Mouse (Mus musculus): ENCODE measurements around the gene Acat3.
A peak's percentile ranks its signal among the peaks of the same experiment; 100 is the strongest.
"Not testable (repeated sequence)": the region's sequence is repeated elsewhere in the genome, so short reads cannot be mapped to it uniquely, and the experiment has no call there.

The Acat3 gene

DNA sequence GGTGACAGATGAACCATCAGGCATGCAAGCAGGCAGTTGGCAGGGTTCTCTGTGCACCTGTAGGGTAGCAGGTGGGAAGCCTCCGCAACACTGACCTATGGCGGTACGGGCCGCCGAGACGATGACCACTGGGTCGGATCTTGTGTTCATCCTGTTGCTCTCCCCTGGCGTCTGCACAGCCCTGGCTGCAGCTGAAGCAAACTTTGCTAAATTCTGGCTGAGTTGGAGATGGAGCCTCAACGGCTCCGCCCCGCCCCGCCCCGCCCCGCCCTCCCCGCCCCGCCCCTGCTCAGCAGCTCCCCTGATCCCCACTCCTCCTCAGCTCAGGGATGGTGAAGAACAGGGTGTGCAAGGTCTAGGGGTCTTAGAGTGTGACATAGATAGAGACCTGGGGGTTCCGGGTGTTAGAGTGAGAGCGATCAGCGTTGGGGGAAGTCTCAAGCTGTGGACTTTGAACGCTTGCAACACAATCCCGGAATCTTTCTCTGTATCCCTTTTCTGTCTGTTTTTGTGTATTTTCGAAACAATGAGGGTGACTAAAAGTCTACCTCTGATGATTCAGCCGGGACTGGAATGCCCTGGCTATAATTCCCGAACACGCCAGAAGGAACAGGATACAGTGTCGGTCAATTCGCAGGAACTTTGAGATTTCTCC is at the start of gene Acat3:
Acat3 (minus strand) TSS at position 450 of the 655 bp plus-strand sequence.
- DNase-seq (ENCODE audit: low spot score in 2 of 2), result no peak

GRCm38 (mm10) chr17:12988096-12988495 is 47.7 kb upstream of the Acat3 start:
- not testable (repeated sequence) for DNase-seq (ENCODE audit: low spot score in 2 of 2)

- no peak for DNase-seq (ENCODE audit: low spot score in 2 of 2)
These were observed 43.6 kb upstream of the Acat3 start for GRCm38 (mm10) chr17:12983988-12984387.

DNA sequence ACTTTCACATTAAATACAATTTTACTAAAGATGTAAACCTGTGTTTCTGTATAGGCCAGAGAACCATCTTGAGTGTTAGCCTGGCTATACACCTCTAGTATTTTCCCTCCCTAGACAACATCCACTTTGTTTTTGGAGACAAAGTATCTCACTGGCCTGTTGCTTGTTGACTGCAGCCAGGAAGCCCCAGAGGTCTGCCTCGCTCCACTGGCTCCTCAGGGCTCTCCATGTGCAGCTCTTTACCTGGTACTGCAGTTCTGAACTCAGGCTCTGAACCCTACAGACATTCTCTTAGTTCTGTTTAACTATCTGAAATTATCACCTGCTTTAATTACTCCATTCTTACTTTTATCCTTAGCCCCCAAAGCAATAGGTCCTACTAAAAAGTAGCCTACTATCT is 38.1 kb upstream of the Acat3 start:
- no peak for DNase-seq (ENCODE audit: low spot score in 2 of 2)

DNA sequence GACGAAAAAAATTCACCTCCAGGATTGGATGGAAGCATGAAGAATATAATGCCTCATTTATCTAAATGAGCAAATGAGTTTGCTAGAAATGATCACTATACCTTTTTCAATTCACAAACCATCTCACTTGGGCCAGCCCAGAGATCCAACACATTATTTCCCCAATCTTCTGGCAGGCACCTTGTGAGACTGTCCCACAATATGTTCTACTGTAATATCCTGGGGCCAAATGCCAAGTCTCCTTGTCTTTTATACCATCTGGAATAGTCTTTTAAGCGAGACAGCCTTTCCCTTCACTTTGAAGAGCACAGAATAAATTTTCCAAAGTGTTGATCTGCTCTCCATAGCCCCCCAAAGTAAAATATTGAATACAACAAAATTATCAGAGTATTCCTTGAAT is 33.5 kb upstream of the Acat3 start:
- no peak for DNase-seq (ENCODE audit: low spot score in 2 of 2)

GRCm38 (mm10) chr17:12967173-12967572 is 26.8 kb upstream of the Acat3 start:
- DNase-seq (ENCODE audit: low spot score in 2 of 2), result no peak

- DNase-seq (ENCODE audit: low spot score in 2 of 2), result no peak
These were observed 23.1 kb upstream of the Acat3 start for GRCm38 (mm10) chr17:12963476-12963875.

- peak; percentile 88 to 95 for DNase-seq (ENCODE audit: low spot score in 2 of 2)
These were observed 20.0 kb upstream of the Acat3 start, which contains the start of gene Acat2 for GRCm38 (mm10) chr17:12960331-12960873. Gene Acat2 (minus strand): TSS chr17:12960747.

- not testable (repeated sequence) for DNase-seq (ENCODE audit: low spot score in 2 of 2)
These were observed 19.0 kb upstream of the Acat3 start for GRCm38 (mm10) chr17:12959377-12959776.

- no peak for DNase-seq (ENCODE audit: low spot score in 2 of 2)
These were observed 16.3 kb upstream of the Acat3 start for GRCm38 (mm10) chr17:12956664-12957063.

DNA sequence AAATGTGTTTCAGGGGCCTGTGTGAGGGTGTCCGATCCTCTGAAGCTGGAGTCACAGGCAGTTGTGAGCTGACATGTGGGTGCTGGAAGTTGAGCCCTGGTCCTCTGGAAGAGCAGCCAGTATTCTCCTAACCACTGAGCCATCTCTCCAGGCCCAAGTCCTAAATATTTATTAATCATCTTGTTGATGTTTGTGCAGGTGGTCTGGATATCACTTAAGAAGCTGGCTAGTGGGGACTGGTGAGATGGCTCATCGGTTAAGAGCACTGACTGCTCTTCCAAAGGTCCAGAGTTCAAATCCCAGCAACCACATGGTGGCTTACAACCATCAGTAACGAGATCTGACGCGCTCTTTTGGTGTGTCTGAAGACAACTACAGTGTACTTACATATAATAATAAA is 9.3 kb upstream of the Acat3 start:
- no peak for DNase-seq (ENCODE audit: low spot score in 2 of 2)

DNA sequence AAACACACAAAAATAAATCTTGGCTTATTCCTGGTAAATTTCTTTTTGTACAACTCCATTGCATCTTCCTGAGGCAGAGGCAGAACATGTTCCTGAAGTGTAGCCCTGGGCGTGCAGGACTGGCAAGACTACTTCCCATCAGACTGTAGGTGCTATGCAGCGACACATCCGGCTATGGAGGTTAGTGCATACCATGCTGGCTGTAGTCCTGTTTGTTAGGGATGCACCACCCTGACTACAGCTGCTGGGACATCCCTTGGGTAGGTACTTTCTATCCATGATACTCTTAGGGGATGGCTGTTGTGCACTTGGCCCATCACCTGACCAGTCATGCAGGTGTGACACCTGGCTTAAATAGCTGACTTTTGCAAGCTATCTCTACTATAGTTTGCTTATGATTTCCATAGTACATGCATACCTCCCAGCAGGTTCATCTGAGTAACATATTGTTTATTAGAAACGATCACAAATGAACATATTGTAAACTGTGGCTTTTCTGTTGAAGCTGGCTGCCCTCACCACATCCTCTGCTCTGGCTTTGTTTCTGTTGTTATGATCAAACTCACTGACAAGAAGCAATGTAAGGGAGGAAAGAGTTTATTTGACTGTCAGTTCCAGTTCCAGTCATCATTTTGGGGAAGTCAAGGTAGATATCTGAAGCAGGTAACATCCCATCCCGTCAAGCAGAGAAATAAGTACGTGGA is 2.2 kb upstream of the Acat3 start:
- DNase-seq (ENCODE audit: low spot score in 2 of 2), result no peak

GRCm38 (mm10) chr17:12941543-12942260 is 1.3 kb upstream of the Acat3 start:
- no peak for DNase-seq (ENCODE audit: low spot score in 2 of 2)

DNA sequence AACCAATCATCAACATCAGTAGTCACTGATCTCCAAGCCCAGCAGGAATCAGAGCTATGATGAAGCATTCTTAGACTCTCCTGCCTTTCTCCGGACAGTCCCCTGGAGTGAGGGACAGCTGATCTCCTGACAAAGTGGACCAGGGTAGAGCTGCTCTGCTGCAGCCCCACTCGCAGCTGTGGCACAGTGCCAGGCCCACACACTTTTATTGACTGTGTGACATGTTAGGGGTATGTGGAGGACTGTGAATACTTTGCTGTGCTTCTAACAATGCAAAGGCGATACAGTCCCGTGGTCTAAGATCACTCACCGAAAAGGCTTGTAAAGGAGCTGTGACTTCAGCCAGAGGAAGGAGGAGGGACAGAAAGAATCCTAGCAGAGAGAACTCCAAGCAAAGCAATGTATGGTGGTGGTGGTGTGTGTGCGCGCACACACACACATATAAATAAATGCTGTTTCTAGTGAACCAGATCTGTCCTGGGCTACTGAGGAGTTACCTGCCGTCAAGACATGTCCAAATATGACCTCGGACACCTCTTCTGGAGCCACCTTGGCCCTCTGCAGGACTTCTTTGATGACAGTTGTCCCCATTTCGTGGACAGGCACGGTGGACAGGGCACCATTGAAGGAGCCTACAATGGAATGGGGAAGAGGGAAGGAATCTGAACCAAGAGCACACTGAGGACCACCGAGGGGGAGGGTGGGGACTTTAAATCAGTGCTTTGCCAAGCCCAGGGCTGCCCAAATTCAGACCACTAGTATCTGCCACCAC is 837 bp downstream of the Acat3 start:
- not testable (repeated sequence) for DNase-seq (ENCODE audit: low spot score in 2 of 2)

DNA sequence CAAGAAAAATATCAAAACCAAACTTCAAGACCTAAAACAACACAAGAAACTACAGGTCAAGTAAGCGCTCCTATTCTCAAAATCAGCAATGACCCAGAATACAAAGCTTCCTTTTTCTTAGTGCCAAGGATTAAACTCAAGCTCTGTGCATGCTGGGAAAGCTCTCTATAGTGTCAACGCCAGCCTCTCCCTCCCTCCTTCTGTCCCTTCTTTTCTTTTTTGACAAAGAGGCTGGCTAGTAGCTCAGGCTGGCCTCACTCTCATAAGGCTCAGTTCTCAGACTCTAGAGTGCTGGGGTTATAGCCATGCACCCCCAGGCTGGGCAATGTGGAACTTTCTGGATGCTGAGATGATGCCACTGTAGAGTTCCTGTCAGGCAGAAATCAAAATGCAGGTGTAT is 2.3 kb downstream of the Acat3 start:
- no peak for DNase-seq (ENCODE audit: low spot score in 2 of 2)

GRCm38 (mm10) chr17:12937412-12937970 is 2.9 kb downstream of the Acat3 start:
- DNase-seq (ENCODE audit: low spot score in 2 of 2), result no peak

- DNase-seq (ENCODE audit: low spot score in 2 of 2), result no peak
These were observed 4.7 kb downstream of the Acat3 start for GRCm38 (mm10) chr17:12935719-12936118.

- not testable (repeated sequence) for DNase-seq (ENCODE audit: low spot score in 2 of 2)
These were observed 8.8 kb downstream of the Acat3 start for GRCm38 (mm10) chr17:12931576-12931975.

- DNase-seq (ENCODE audit: low spot score in 2 of 2), result no peak
These were observed 14.7 kb downstream of the Acat3 start for GRCm38 (mm10) chr17:12925703-12926180.

GRCm38 (mm10) chr17:12925001-12925400 is 15.4 kb downstream of the Acat3 start:
- no peak for DNase-seq (ENCODE audit: low spot score in 2 of 2)

DNA sequence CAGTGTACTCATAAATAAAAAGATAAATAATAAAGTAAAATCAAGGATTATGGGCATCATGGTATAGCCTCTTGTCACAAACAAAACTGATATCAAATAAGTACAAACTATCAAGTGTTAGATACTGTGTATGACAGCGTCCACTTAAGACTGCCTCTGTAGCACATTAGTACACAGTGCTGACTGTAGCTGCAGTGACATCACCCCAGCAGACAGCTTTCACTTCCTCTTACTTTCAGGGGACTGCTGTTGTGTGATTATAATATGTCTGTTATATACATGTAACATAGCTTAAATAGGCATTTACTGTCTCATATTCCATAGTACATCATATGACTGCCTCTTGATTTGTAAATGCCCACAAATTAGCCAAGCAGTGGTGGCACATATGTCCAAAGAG is 19.3 kb downstream of the Acat3 start:
- no peak for DNase-seq (ENCODE audit: low spot score in 2 of 2)

All from urinary bladder, adult 18-20 months (tissue).